Mouse (Mus musculus) myocyte (in vitro differentiated cells): ENCODE data around the gene Nod2. TPM values are rescaled to one million over a fixed set of nuclear protein-coding genes. Genes with fewer than 3 reads are reported as not detected.

Source experiments
- H3K27me3 ChIP-seq: one replicate; pipeline ENCODE4 v1.6.1; 2011; ENCODE audit not compliant: control insufficient read depth, insufficient read depth, insufficient read length
- H3K36me3 ChIP-seq: one replicate; pipeline ENCODE4 v1.6.1; 2011; ENCODE audit not compliant: control insufficient read depth, insufficient read depth
- H3K4me2 ChIP-seq: one replicate; pipeline ENCODE4 v1.6.1; 2011; ENCODE audit warnings: low read depth, control low read depth
- H3K4me3 ChIP-seq: one replicate; pipeline ENCODE4 v1.5.1; 2011; ENCODE audit warnings: mild to moderate bottlenecking, control low read depth, moderate library complexity
- H3K79me2 ChIP-seq: one replicate; pipeline ENCODE4 v1.6.1; 2011; ENCODE audit not compliant: control insufficient read depth, insufficient read depth
- H3ac ChIP-seq: one replicate; pipeline ENCODE4 v1.6.1; 2011; ENCODE audit not compliant: control insufficient read depth, insufficient read length
- CEBPB ChIP-seq: IDR thresholded peaks from 2 replicates; pipeline ENCODE4 v1.6.1; 2011; ENCODE audit warnings: mild to moderate bottlenecking, moderate library complexity; ENCODE audit not compliant: poor library complexity, insufficient read depth, severe bottlenecking
- E2F4 ChIP-seq: IDR thresholded peaks from one replicate; pipeline ENCODE4 v1.6.1; 2011; ENCODE audit warnings: mild to moderate bottlenecking, control low read depth, moderate library complexity; ENCODE audit not compliant: insufficient read depth
- MAX ChIP-seq: IDR thresholded peaks from one replicate; pipeline ENCODE4 v1.6.1; 2011; ENCODE audit warnings: low read depth, mild to moderate bottlenecking, control low read depth
- MYOD1 ChIP-seq, 3 experiments: IDR thresholded peaks; one replicate each; pipeline ENCODE4 v1.6.1; 2011; ENCODE audit warnings: control low read depth in 2 of 3, low read depth in 2 of 3, mild to moderate bottlenecking in 2 of 3, moderate library complexity in 1 of 3; ENCODE audit not compliant: insufficient read length in 2 of 3, control insufficient read depth in 1 of 3
- MYOG ChIP-seq, 3 experiments: IDR thresholded peaks; one replicate each; pipeline ENCODE4 v1.6.1; 2011; ENCODE audit warnings: control low read depth in 2 of 3, low read depth in 2 of 3, mild to moderate bottlenecking in 2 of 3; ENCODE audit not compliant: insufficient read length in 2 of 3, control insufficient read depth in 1 of 3, insufficient read depth in 1 of 3
- POLR2A ChIP-seq: IDR thresholded peaks from one replicate; pipeline ENCODE4 v1.6.1; 2011; ENCODE audit warnings: low read depth, mild to moderate bottlenecking, control low read depth, moderate library complexity; ENCODE audit not compliant: insufficient read length
- POLR2AphosphoS2 ChIP-seq: IDR thresholded peaks from one replicate; pipeline ENCODE4 v1.6.1; 2011; ENCODE audit warnings: low read depth, control low read depth; ENCODE audit not compliant: insufficient read length
- REST ChIP-seq: IDR thresholded peaks from one replicate; pipeline ENCODE4 v1.6.1; 2011; ENCODE audit warnings: mild to moderate bottlenecking, control low read depth, moderate library complexity; ENCODE audit not compliant: insufficient read depth, insufficient read length
- SRF ChIP-seq: IDR thresholded peaks from one replicate; pipeline ENCODE4 v1.6.1; 2011; ENCODE audit warnings: low read depth; ENCODE audit not compliant: control insufficient read depth, insufficient read length
- TCF12 ChIP-seq: IDR thresholded peaks from one replicate; pipeline ENCODE4 v1.6.1; 2011; ENCODE audit warnings: mild to moderate bottlenecking, control low read depth; ENCODE audit not compliant: poor library complexity, insufficient read depth, severe bottlenecking
- TCF3 ChIP-seq: IDR thresholded peaks from one replicate; pipeline ENCODE4 v1.6.1; 2011; ENCODE audit warnings: low read depth, control low read depth; ENCODE audit not compliant: insufficient read length
- USF1 ChIP-seq: IDR thresholded peaks from one replicate; pipeline ENCODE4 v1.6.1; 2011; ENCODE audit warnings: low read depth, mild to moderate bottlenecking, control low read depth, moderate library complexity
- polyA plus RNA-seq: library from polyadenylated mRNA; unstranded; fragments of >200 nt; fragmentation: generic; extraction: Trizol; gene quantifications from one replicate; pipeline ENCODE4 v1.2.1, GENCODE M21; 2012; ENCODE audit warnings: missing spikeins

Gene Nod2
- polyA plus RNA-seq, 1 experiment: 1.6 TPM

DNA sequence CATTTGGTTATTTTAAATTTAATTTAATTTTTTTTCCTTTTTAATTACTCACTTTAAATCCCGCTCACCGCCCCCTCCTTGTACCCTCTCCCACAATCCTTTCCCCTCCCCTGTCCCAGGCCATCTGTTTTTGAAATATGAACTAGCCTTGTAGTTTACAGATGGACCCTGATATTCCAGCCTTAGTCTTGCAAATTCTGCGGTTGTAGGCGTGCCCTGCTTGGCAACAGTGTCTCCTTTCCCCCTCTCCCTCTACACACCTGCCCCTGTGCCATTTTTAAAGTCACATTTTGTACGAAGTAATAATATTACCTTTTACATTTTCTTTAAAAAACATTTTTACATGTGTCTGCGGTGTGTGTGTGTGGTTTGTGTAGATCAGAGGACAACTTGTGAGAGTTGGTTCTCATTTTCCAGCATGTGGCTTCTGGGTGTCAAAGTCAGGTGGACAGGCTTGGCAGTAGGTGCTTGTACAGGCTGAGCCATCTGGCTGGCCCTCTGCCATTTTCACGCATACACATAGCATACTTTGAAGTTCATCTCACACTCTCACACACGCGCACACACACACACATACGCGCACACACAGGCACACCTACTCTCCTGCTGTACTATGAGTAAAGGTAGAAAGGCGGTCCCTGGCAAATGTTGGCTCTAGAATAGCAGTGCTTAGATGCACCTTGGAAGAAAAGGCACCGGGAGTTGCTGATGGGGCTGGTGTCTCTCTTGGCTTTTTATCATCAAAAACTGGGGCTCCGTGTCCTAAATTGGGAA lies 18.9 kb upstream of the Nod2 start:
- Histone ChIP-seq H3K36me3 (no peaks in the 10 kb centered on the region), H3K4me3 (no peak overlapping the region), H3K79me2 (no peaks in the 10 kb centered on the region), H3ac (peak overlapping the region; percentile 1), H3K4me2 (peak overlapping the region; percentile 58), H3K27me3 (peaks cover 43% of the 10 kb centered on the region)
- TF ChIP-seq USF1 (no peak), SRF (no peak), POLR2A (no peak), MYOG (IDR thresholded peaks at IDR 0.05; ENCODE audit: control insufficient read depth in 1 of 3, insufficient read depth in 1 of 3, insufficient read length in 2 of 3, low read depth in 2 of 3) (no peak), POLR2AphosphoS2 (no peak), CEBPB (no peak)

DNA sequence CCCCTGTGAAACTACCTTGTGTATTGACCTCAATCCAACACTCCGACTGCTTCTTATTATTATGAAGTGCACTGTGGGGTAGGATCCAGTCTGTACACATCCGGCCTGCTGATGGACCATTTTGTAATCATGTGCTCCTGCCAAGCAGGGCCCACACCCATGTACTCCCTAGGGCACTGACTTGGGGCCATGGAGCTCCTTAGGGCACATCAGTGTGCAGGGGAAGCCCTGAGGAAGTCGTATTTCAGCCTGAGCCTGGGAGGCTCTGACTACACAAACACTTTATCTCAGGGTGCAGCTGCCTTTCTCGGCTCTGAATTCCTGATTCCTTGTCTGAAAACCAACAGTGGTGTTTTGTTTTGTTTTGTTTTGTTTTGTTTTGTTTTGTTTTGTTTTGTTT lies 16.9 kb upstream of the Nod2 start:
- Histone ChIP-seq H3K79me2 (no peaks in the 10 kb centered on the region), H3ac (no peak overlapping the region), H3K4me2 (no peak overlapping the region), H3K27me3 (peaks cover 23% of the 10 kb centered on the region), H3K36me3 (no peaks in the 10 kb centered on the region), H3K4me3 (no peak overlapping the region)
- TF ChIP-seq MAX: no peak
- no peak for TF ChIP-seq REST
- TF ChIP-seq MYOG (IDR thresholded peaks at IDR 0.05; ENCODE audit: control insufficient read depth in 1 of 3, insufficient read depth in 1 of 3, insufficient read length in 2 of 3, low read depth in 2 of 3): no peak
- TF ChIP-seq TCF3: no peak
- no peak for TF ChIP-seq POLR2A
- no peak for TF ChIP-seq MYOD1 (IDR thresholded peaks at IDR 0.05; ENCODE audit: control insufficient read depth in 1 of 3, insufficient read length in 2 of 3, low read depth in 2 of 3)
- no peak for TF ChIP-seq CEBPB
- no peak for TF ChIP-seq POLR2AphosphoS2
- no peak for TF ChIP-seq USF1
- TF ChIP-seq TCF12: no peak
- no peak for TF ChIP-seq E2F4
- no peak for TF ChIP-seq SRF

DNA sequence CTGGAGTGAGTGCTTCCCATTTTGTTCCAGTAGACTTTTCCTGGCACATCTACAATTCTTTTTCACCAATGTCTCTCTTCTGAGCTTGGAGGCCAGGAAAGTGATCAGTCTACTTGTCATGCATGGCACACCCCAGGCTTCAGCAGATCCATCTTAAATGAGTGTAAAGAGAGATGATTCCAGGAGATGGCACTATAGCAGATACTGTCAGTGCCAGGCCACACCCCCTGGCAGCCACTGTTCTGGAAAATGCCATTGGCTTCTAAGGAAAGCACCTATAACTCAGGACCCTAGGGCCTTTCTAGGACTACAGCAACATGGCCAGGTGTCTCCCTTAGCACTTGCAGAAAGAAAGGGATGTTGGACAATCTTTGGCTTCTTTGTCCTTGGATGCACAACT lies 16.0 kb upstream of the Nod2 start:
- no peak for TF ChIP-seq TCF12
- TF ChIP-seq POLR2A: no peak
- TF ChIP-seq E2F4: no peak
- TF ChIP-seq CEBPB: no peak
- no peak for TF ChIP-seq REST
- TF ChIP-seq MAX: no peak
- no peak for TF ChIP-seq USF1
- no peak for TF ChIP-seq SRF
- no peak for TF ChIP-seq MYOG (IDR thresholded peaks at IDR 0.05; ENCODE audit: control insufficient read depth in 1 of 3, insufficient read depth in 1 of 3, insufficient read length in 2 of 3, low read depth in 2 of 3)
- no peak for TF ChIP-seq POLR2AphosphoS2
- TF ChIP-seq TCF3: no peak
- no peak for TF ChIP-seq MYOD1 (IDR thresholded peaks at IDR 0.05; ENCODE audit: control insufficient read depth in 1 of 3, insufficient read length in 2 of 3, low read depth in 2 of 3)

DNA sequence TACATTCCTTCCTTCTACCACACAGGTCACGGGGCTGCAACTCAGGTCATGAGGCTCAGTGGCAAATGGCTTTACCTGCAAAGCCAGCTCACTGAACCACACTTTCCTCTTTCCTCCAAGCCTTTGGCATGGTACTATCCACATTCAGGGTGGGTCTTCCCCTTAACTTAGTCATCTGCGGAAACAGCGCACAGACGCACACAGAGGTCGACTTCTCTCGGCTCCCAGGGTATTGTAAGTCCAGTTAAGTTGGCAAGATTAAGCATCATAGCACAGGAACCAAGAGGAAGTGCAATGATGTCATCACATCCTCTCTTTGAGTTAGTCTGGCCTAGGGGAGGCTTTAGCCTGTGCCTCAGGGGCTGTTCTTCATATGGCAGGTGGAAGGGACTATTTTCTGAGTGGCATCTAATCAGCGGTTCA lies 13.8 kb upstream of the Nod2 start:
- Histone ChIP-seq H3K4me2 (no peak overlapping the region), H3K4me3 (no peak overlapping the region), H3K27me3 (no peaks in the 10 kb centered on the region), H3K79me2 (no peaks in the 10 kb centered on the region), H3K36me3 (no peaks in the 10 kb centered on the region), H3ac (no peak overlapping the region)
- TF ChIP-seq MYOD1 (IDR thresholded peaks at IDR 0.05; ENCODE audit: control insufficient read depth in 1 of 3, insufficient read length in 2 of 3, low read depth in 2 of 3): no peak
- no peak for TF ChIP-seq SRF
- TF ChIP-seq REST: no peak
- TF ChIP-seq CEBPB: no peak

More for the DNA sequence above, 16.0 kb upstream of the Nod2 start:
- Histone ChIP-seq H3K79me2 (no peaks in the 10 kb centered on the region), H3K36me3 (no peaks in the 10 kb centered on the region), H3ac (no peak overlapping the region), H3K4me3 (no peak overlapping the region), H3K4me2 (no peak overlapping the region), H3K27me3 (peaks cover 14% of the 10 kb centered on the region)
